Mouse (Mus musculus) heart, postnatal 0 days (tissue): ENCODE data around the gene Olfr1009.

Experiments used
- CTCF ChIP-seq: IDR thresholded peaks from 2 replicates; pipeline ENCODE4 v1.5.1; 2016; ENCODE audit warnings: antibody characterized with exemption, control low read depth, low read depth
- EP300 ChIP-seq: IDR thresholded peaks from 2 replicates; pipeline ENCODE4 v1.6.1; 2016; ENCODE audit warnings: antibody characterized with exemption, low read depth

GRCm38 (mm10) chr2:85762666-85763065, 47.4 kb downstream of the Olfr1009 start, which contains the start of gene Olfr1012:
- TF ChIP-seq EP300 = no peak
- TF ChIP-seq CTCF = no peak
